Mouse (Mus musculus): ENCODE results near the gene Pgs1. TPM values are rescaled to one million over a fixed set of nuclear protein-coding genes. Genes with fewer than 3 reads are reported as not detected.

The Pgs1 gene
- total and polyA plus RNA-seq, 3 experiments, result 38.1 to 60.5 (median 50.8) TPM

- peaks cover 2% of the 10 kb centered on the region for H3K9me3 ChIP-seq (replicated peaks; ENCODE audit: low read length)
- TF ChIP-seq POLR2A (IDR thresholded peaks at IDR 0.05; ENCODE audit: low read depth, low read length) (no peak), PAX5 (IDR thresholded peaks at IDR 0.05; ENCODE audit: low read length) (no peak), JUN (IDR thresholded peaks at IDR 0.05; ENCODE audit: insufficient read depth, low read depth, low read length) (no peak), USF2 (conservative IDR thresholded peaks at IDR 0.05; ENCODE audit: low read depth, low read length) (no peak), BHLHE40 (IDR thresholded peaks at IDR 0.05; ENCODE audit: low read depth, low read length) (no peak), NRF1 (IDR thresholded peaks at IDR 0.05; ENCODE audit: low read depth, low read length) (no peak), TBP (conservative IDR thresholded peaks at IDR 0.05; ENCODE audit: low read depth, low read length) (no peak), MAFK (IDR thresholded peaks at IDR 0.05; ENCODE audit: insufficient replicate concordance, low read length) (no peak), CTCF (conservative IDR thresholded peaks at IDR 0.05 in 1 of 2, IDR thresholded peaks at IDR 0.05 in 1 of 2; ENCODE audit: low read depth in 2 of 2, low read length in 2 of 2) (no peak), ELF1 (IDR thresholded peaks at IDR 0.05; ENCODE audit: low read depth, low read length) (no peak), SMC3 (IDR thresholded peaks at IDR 0.05; ENCODE audit: low read depth, low read length) (no peak)
- in situ Hi-C loops (cut with MboI; ENCODE audit: low pct_ligation_motif_present, low pct_unique_long_range_greater_than_20kb, low sequenced_read_pairs) (no loop called here), dilution Hi-C loops (cut with MboI; ENCODE audit: extremely low pct_ligation_motif_present, extremely low pct_unique_long_range_greater_than_20kb, low sequenced_read_pairs) (no loop called here)
- no peak overlapping the region for H3K4me2 ChIP-seq (ENCODE audit: insufficient read depth, low read depth, poor library complexity, severe bottlenecking)
- H3K4me3 ChIP-seq (replicated peaks in 1 of 3; ENCODE audit: low read depth in 2 of 3, low read length in 2 of 3, poor library complexity in 1 of 3), result no peak overlapping the region
- no peak overlapping the region for H3K9ac ChIP-seq (ENCODE audit: insufficient read depth, low read depth)
- peaks cover 58% of the 10 kb centered on the region for H3K27me3 ChIP-seq (replicated peaks)
- no peak overlapping the region for H3K27ac ChIP-seq (ENCODE audit: insufficient read depth, low read depth)
- H3K79me2 ChIP-seq (replicated peaks; ENCODE audit: control insufficient read depth, extremely low read depth, insufficient read depth, poor library complexity, severe bottlenecking), result no peaks in the 10 kb centered on the region
- peaks cover 31 to 79% of the 10 kb centered on the region in 2 experiments for H3K4me1 ChIP-seq (ENCODE audit: control insufficient read depth in 1 of 2, insufficient read depth in 2 of 2)
- DNase-seq (ENCODE audit: extremely low read depth), result no peak
- H3K36me3 ChIP-seq (replicated peaks in 1 of 2; ENCODE audit: control insufficient read depth in 1 of 2, insufficient read depth in 1 of 2, low read length in 1 of 2), result no peaks in the 10 kb centered on the region
Measured at GRCm38 (mm10) chr11:117973569-117973968, 12.5 kb upstream of the Pgs1 start.

- in situ Hi-C loops (cut with MboI; ENCODE audit: low pct_ligation_motif_present, low pct_unique_long_range_greater_than_20kb, low sequenced_read_pairs), result no loop called here
- TF ChIP-seq ZNF384 (IDR thresholded peaks at IDR 0.05; ENCODE audit: low read depth, low read length) (no peak), ETS1 (conservative IDR thresholded peaks at IDR 0.05; ENCODE audit: low read depth, low read length) (no peak), POLR2AphosphoS2 (IDR thresholded peaks at IDR 0.05; ENCODE audit: low read depth, low read length) (no peak), HCFC1 (IDR thresholded peaks at IDR 0.05; ENCODE audit: low read depth, low read length) (no peak), ZC3H11A (IDR thresholded peaks at IDR 0.05; ENCODE audit: low read depth, low read length) (no peak), RAD21 (IDR thresholded peaks at IDR 0.05; ENCODE audit: low read depth, low read length) (no peak), IRF4 (IDR thresholded peaks at IDR 0.05; ENCODE audit: low read depth, low read length) (no peak), ZKSCAN1 (IDR thresholded peaks at IDR 0.05; ENCODE audit: borderline replicate concordance, low read depth, low read length) (no peak), RCOR1 (conservative IDR thresholded peaks at IDR 0.05; ENCODE audit: low read depth, low read length) (no peak), PAX5 (IDR thresholded peaks at IDR 0.05; ENCODE audit: low read length) (no peak), SMC3 (IDR thresholded peaks at IDR 0.05; ENCODE audit: low read depth, low read length) (no peak)
- no peak overlapping the region for H3K27ac ChIP-seq (ENCODE audit: insufficient read depth, low read depth)
- no peaks in the 10 kb centered on the region for H3K36me3 ChIP-seq (replicated peaks in 1 of 2; ENCODE audit: control insufficient read depth in 1 of 2, insufficient read depth in 1 of 2, low read length in 1 of 2)
- H3K4me3 ChIP-seq (replicated peaks in 1 of 3; ENCODE audit: low read depth in 2 of 3, low read length in 2 of 3, poor library complexity in 1 of 3), result no peak overlapping the region
- no peak overlapping the region for H3K4me2 ChIP-seq (ENCODE audit: insufficient read depth, low read depth, poor library complexity, severe bottlenecking)
- no peak overlapping the region for H3K9ac ChIP-seq (ENCODE audit: insufficient read depth, low read depth)
- H3K27me3 ChIP-seq (replicated peaks), result peaks cover 64% of the 10 kb centered on the region
- no peak for DNase-seq (ENCODE audit: extremely low read depth)
- H3K79me2 ChIP-seq (replicated peaks; ENCODE audit: control insufficient read depth, extremely low read depth, insufficient read depth, poor library complexity, severe bottlenecking), result no peaks in the 10 kb centered on the region
- peaks cover 2% of the 10 kb centered on the region for H3K9me3 ChIP-seq (replicated peaks; ENCODE audit: low read length)
- peaks cover 36 to 72% of the 10 kb centered on the region in 2 experiments for H3K4me1 ChIP-seq (ENCODE audit: control insufficient read depth in 1 of 2, insufficient read depth in 2 of 2)
- dilution Hi-C loops (cut with MboI; ENCODE audit: extremely low pct_ligation_motif_present, extremely low pct_unique_long_range_greater_than_20kb, low sequenced_read_pairs), result no loop called here
Measured at GRCm38 (mm10) chr11:117974327-117975125, 11.6 kb upstream of the Pgs1 start.
